Mouse (Mus musculus) testis, adult 2 months (tissue): Measurements from ENCODE around the gene Kctd3.

Experiments used
- CTCF ChIP-seq: fragments of 200-500 bp; IDR thresholded peaks from 2 replicates; pipeline ENCODE4 v1.5.1; 2012; ENCODE audit warnings: low read depth, mild to moderate bottlenecking, inconsistent platforms, low read length, moderate library complexity; ENCODE audit not compliant: control insufficient read depth, insufficient read depth, insufficient replicate concordance
- POLR2A ChIP-seq: fragments of 200-500 bp; IDR thresholded peaks from 2 replicates; pipeline ENCODE4 v1.6.1; 2012; ENCODE audit warnings: low read depth, mild to moderate bottlenecking, inconsistent platforms, low read length, moderate library complexity; ENCODE audit not compliant: control insufficient read depth

- TF ChIP-seq POLR2A (no peak), CTCF (no peak)
Observed at GRCm38 (mm10) chr1:189054191-189054590, 46.5 kb upstream of the Kctd3 start.
